Mouse (Mus musculus) ES-E14 (cell line): Measurements from ENCODE around the gene Rai14. TPM values are rescaled to one million over a fixed set of nuclear protein-coding genes. Genes with fewer than 3 reads are reported as not detected.
A peak's percentile ranks its signal among the peaks of the same experiment; 100 is the strongest.

ENCODE experiments used
- DNase-seq: peaks from one replicate; pipeline ENCODE4 v3.0.0-alpha.2; 2013; ENCODE audit warnings: low read depth, low spot score
- H3K27ac ChIP-seq: 2 replicates; pipeline ENCODE4 v1.5.1; 2012; ENCODE audit warnings: low read depth, mild to moderate bottlenecking, low read length, moderate library complexity, mixed read lengths; ENCODE audit not compliant: poor library complexity, insufficient read depth, severe bottlenecking
- H3K36me3 ChIP-seq: 2 replicates; pipeline ENCODE4 v1.6.1; 2012; ENCODE audit warnings: mild to moderate bottlenecking, low read length, moderate library complexity, mixed read lengths; ENCODE audit not compliant: control insufficient read depth, poor library complexity, insufficient read depth, severe bottlenecking
- H3K4me1 ChIP-seq, 2 experiments: fragments of 150-350 bp in 1 of 2; sonication (generic) in 1 of 2; 2 replicates each; pipeline ENCODE4 v1.6.1; 2012; ENCODE audit warnings: low read length in 2 of 2, mild to moderate bottlenecking in 1 of 2, mixed read lengths in 1 of 2; ENCODE audit not compliant: control insufficient read depth in 2 of 2, insufficient read depth in 2 of 2, poor library complexity in 1 of 2
- H3K4me3 ChIP-seq, 2 experiments: fragments of 150-350 bp in 1 of 2; sonication (generic) in 1 of 2; 2 replicates each; pipeline ENCODE4 v1.5.1; 2012; ENCODE audit warnings: low read length in 2 of 2, low read depth in 1 of 2, mild to moderate bottlenecking in 1 of 2, mixed read lengths in 1 of 2; ENCODE audit not compliant: insufficient read depth in 1 of 2, poor library complexity in 1 of 2, severe bottlenecking in 1 of 2
- H3K9ac ChIP-seq: 2 replicates; pipeline ENCODE4 v1.6.1; 2012; ENCODE audit warnings: low read depth, mild to moderate bottlenecking, low read length, mixed read lengths; ENCODE audit not compliant: poor library complexity, insufficient read depth, severe bottlenecking
- H3K9me3 ChIP-seq: fragments of 150-350 bp; sonication (generic); 2 replicates; pipeline ENCODE4 v1.6.1; 2012; ENCODE audit warnings: low read depth, mild to moderate bottlenecking, low read length; ENCODE audit not compliant: control insufficient read depth, insufficient read depth
- CHD2 ChIP-seq: IDR thresholded peaks from 2 replicates; pipeline ENCODE4 v1.6.1; 2014; ENCODE audit warnings: mild to moderate bottlenecking, low read depth, low read length, inconsistent platforms
- HCFC1 ChIP-seq: IDR thresholded peaks from 2 replicates; pipeline ENCODE4 v1.6.1; 2012; ENCODE audit warnings: low read length, inconsistent platforms, borderline replicate concordance; ENCODE audit not compliant: insufficient read depth
- MAFK ChIP-seq: IDR thresholded peaks from 2 replicates; pipeline ENCODE4 v1.6.1; 2014; ENCODE audit warnings: mild to moderate bottlenecking, low read depth, low read length, inconsistent platforms; ENCODE audit not compliant: insufficient read depth
- ZC3H11A ChIP-seq: IDR thresholded peaks from 2 replicates; pipeline ENCODE4 v1.6.1; 2012; ENCODE audit warnings: low read depth, mild to moderate bottlenecking, inconsistent platforms, low read length, borderline replicate concordance
- ZNF384 ChIP-seq: IDR thresholded peaks from 2 replicates; pipeline ENCODE4 v1.6.1; 2012; ENCODE audit warnings: low read depth, low read length, inconsistent platforms
- in situ Hi-C, 2 experiments: fragments of 600-800 bp; cut with MboI; formaldehyde crosslinking; loops; one replicate each; pipeline ENCODE4 v1.15.1; 2025; ENCODE audit warnings: low sequenced_read_pairs in 2 of 2, inconsistent platforms in 1 of 2; ENCODE audit not compliant: unreplicated experiment in 2 of 2
- total RNA-seq: library from RNA; depleted of rRNA; stranded (reverse); fragments of 300-350 nt; gene quantifications from 2 replicates; pipeline ENCODE4 v1.2.3, GENCODE M21; 2012

Rai14 gene
- total RNA-seq, 1 experiment = 35.0 TPM

DNA sequence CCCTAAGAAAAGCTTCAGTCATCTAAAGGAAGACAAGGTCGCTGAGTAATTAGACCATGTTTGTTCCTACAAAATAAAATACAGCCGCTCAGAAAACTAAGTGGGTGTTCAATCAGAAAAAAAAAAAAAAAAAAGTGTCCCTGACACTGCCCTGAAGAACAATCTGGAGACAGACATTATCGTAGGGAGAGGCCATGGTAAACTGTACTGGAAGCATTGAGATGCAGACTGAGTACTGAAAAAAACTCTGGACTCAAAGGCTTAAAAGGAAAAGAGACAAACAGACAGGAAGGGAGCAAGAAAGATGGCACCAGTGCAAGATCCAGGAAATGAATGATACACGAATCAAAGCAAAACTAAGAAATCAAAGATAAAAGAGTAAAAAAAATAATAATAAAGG, 71.2 kb downstream of the Rai14 start:
- no peak for DNase-seq
- Histone ChIP-seq H3K9ac (no peak overlapping the region), H3K4me1 (peaks cover 0 to 4% of the 10 kb centered on the region in 2 experiments; a peak in 2 of 4 replicates), H3K27ac (no peak overlapping the region; the same call in 1 of the 2 replicates), H3K9me3 (no peaks in the 10 kb centered on the region), H3K36me3 (peaks cover 6% of the 10 kb centered on the region; the same call in 1 of the 2 replicates), H3K4me3 (no peak overlapping the region)
- in situ Hi-C loops = no loop called here
- peak; percentile 76; the same call in 1 of the 2 replicates for TF ChIP-seq ZNF384
- TF ChIP-seq HCFC1 = no peak

DNA sequence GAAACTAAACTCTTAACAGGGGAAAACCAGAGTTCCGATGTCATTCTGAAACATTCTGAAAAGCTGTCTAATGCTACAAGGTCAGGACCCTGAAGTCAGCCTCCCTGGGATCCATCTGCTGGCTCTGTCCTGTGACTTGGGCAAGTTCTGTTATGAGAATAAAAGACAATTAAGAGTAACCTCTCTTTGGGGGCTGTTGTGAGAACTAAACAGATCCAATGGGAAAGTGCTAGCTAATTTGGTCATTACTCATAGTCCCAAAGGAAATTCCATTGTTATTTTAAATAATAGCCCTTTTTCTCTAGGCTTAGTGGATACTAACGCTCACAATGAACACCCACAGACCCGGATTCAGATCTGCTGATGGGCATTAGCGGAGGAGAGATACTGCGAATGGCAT, 72.0 kb downstream of the Rai14 start:
- Histone ChIP-seq H3K9me3 (no peaks in the 10 kb centered on the region), H3K9ac (no peak overlapping the region), H3K36me3 (peaks cover 6% of the 10 kb centered on the region; the same call in 1 of the 2 replicates), H3K4me3 (no peak overlapping the region), H3K27ac (no peak overlapping the region), H3K4me1 (no peaks in the 10 kb centered on the region; a peak in 1 of 4 replicates)
- no peak for DNase-seq
- in situ Hi-C loops = no loop called here
- TF ChIP-seq HCFC1 (no peak), MAFK (no peak), ZC3H11A (no peak)

DNA sequence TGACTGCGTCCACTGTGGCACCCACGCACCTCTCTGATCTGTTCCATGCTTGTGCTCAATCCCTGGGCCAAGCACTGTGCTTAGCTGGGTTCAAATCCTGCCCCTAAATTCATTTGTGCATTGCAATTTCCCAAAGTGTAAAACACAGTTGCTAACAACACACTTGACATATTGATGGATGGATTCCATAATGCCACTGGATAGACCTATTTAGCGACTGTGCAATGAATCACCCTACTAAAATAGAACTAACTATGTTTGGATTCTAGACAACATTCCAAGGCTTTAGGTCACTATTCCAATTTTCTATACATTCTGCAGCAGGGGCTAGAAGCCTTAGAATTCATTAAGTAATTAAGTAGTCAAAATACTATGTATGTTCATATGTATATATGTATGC, 73.7 kb downstream of the Rai14 start:
- DNase-seq = no peak
- no peaks in the 10 kb centered on the region; a peak in 1 of 4 replicates for H3K4me1 ChIP-seq
- no peak overlapping the region for H3K9ac ChIP-seq
- 0 out of 2 replicates have a peak, but pooled peaks cover 1% of the 10 kb centered on the region for H3K36me3 ChIP-seq
- no peak overlapping the region for H3K4me3 ChIP-seq
- no peak overlapping the region for H3K27ac ChIP-seq
- H3K9me3 ChIP-seq = no peaks in the 10 kb centered on the region
- TF ChIP-seq MAFK = no peak
- TF ChIP-seq HCFC1 = no peak
- TF ChIP-seq ZNF384 = no peak
- no peak for TF ChIP-seq ZC3H11A
- no peak for TF ChIP-seq CHD2
- in situ Hi-C loops = no loop called here

DNA sequence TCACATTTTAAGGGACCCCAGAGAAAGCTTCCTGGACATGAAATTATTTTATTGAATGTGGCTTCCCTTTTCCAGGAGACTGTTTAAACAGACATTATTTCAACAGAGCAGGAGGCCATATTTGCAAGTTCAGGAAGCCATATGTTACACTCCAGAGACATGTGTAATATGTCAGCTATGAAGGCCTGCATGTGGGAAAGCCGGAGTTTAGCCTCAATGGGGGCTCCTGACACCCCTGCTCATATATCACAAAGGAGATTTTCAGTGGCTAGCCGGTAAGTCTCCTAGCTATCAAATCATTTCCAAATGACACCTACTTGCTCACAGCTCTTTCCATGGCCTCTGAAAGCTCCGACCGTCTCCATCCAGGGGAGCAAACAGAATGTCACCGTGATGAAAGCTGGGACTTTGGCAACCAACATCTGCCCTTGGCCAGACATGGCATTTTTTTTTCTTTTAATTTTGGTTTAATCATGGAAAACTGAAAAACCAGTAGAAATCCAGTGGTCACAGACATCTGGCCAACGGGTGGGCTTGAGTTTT, 77.1 kb downstream of the Rai14 start:
- Histone ChIP-seq H3K4me1 (peaks cover 0 to 14% of the 10 kb centered on the region in 2 experiments; a peak in 3 of 4 replicates), H3K27ac (no peak overlapping the region)
- in situ Hi-C loops = no loop called here

DNA sequence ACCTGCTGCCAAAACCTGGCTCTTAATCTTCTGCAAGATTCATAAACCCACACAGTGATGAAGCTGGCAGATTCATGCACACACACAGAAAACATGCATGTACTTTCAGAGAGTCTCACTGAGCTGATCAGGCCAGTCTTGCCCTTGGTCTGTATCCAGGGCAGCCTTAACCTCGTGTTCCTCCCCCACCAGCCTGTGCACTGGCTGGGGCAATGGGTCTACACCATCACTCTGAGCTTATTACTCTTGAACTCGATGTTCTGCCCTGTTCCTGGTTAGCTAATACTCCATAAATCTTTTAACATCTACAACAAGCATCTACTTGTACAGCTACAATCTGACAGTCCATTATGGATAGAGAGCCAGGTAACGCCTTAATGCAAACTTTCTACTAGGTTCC, 77.6 kb downstream of the Rai14 start:
- peaks cover 6% of the 10 kb centered on the region; the same call in 1 of the 2 replicates for H3K36me3 ChIP-seq
- H3K4me1 ChIP-seq = peaks cover 0 to 15% of the 10 kb centered on the region in 2 experiments; a peak in 3 of 4 replicates
- H3K9ac ChIP-seq = no peak overlapping the region
- in situ Hi-C loops = no loop called here
- no peak for DNase-seq
- H3K27ac ChIP-seq = no peak overlapping the region
- TF ChIP-seq HCFC1 (no peak), ZNF384 (no peak), MAFK (no peak), ZC3H11A (no peak), CHD2 (no peak)
- H3K9me3 ChIP-seq = no peaks in the 10 kb centered on the region
- H3K4me3 ChIP-seq = no peak overlapping the region

More for the DNA sequence above, 77.1 kb downstream of the Rai14 start:
- H3K4me3 ChIP-seq = no peak overlapping the region
- TF ChIP-seq CHD2 = no peak
- TF ChIP-seq ZC3H11A = no peak
- no peak for TF ChIP-seq HCFC1
- TF ChIP-seq ZNF384 = no peak
- TF ChIP-seq MAFK = no peak
- H3K9me3 ChIP-seq = no peaks in the 10 kb centered on the region
- no peak for DNase-seq
- H3K36me3 ChIP-seq = peaks cover 3% of the 10 kb centered on the region; the same call in 1 of the 2 replicates
- no peak overlapping the region for H3K9ac ChIP-seq
